Mouse (Mus musculus) spleen, adult 12 weeks (tissue): ENCODE data around the gene Pmfbp1.

Experiments
- DNase-seq: peaks from one replicate; pipeline ENCODE4 v3.0.0; 2022; ENCODE audit warnings: low spot score

Pmfbp1 gene

DNA sequence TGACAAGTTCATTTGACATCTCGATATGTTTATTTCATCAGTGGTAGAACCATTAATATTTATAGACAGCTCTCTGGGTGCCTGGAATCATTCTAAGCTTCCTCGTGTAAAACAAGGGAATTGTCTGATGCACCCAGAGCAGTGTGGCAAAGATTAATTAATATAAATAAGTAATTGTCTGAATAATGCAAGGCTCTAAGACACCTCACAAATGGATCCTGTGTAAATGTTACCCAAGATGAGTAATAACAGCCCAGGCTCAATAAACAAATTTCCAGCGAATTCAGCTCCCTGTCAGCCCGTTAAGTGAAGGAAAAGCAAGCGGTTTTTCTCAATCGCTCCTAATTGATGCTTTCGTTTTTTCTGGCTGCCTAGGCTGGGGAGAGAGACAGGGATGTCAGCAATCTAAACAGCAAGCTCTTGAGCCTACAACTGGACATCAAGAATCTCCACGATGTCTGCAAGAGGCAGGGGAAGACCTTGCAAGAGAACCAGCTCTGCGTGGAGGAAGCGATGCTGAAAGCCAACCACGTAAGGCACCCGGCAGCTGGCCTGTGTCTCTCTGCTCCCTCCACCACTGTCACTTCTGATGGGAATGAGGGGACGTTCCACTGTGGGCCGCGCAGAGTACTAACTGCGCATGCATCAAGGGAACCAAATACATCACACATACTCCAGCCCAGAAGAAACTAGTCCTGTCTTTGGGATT is 5.3 kb downstream of the Pmfbp1 start:
- no peak for DNase-seq

DNA sequence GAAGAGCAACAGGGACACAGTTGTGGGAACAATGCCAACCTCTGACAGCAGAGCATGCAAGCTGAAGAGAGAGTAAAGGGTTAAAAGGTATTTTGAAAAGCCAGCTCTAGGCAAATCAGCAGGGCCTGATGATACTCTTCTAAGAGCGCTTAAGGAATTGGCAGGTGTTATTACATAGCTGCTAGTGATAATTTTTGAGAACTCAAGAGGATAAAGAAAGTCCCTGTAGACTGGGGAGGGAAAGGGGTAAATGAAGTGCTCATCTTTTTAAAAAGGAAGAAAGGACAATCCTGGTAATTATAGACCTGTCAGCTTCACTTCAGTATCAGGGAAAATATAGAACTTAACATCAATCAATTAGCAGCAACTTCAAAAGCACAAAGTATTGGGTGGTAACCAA is 9.7 kb downstream of the Pmfbp1 start:
- DNase-seq, result no peak

DNA sequence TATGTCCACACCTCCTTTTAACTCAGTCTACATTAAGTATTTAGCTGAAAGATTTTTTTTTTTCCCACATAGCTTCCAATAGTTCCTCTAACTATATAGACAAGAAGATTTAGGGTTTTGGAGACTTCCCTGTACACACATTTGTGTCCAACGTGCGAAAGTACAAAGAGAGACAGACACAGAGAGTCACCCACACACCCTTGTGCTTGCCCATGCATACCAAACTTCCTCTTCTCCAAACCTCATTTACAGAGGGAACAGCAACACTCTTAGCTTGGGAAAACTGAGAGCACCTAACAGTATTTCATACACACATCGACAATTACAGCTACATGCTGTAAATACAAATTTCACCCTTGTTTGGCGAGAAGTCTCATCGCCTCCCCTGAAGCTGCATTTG is 11.7 kb downstream of the Pmfbp1 start:
- no peak for DNase-seq

DNA sequence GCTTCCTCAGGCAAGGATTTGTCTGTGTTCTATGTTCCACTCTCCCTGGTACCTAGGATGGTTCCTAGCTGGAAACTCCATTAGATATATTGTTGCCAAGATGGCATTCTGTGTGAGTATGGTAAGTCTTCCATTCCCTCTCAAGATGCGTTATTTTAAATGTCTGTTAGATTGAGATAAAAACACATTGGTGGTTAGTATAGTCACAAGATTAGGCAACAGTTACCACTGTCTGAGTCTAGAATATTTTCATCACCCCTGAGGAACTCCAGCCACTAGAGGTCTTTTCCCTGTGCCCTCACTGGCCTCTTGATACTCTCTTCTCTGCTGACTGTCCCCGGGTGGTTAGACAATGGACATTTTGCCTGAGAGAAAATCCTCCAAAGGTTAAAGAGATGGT is 30.2 kb downstream of the Pmfbp1 start:
- DNase-seq, result no peak

DNA sequence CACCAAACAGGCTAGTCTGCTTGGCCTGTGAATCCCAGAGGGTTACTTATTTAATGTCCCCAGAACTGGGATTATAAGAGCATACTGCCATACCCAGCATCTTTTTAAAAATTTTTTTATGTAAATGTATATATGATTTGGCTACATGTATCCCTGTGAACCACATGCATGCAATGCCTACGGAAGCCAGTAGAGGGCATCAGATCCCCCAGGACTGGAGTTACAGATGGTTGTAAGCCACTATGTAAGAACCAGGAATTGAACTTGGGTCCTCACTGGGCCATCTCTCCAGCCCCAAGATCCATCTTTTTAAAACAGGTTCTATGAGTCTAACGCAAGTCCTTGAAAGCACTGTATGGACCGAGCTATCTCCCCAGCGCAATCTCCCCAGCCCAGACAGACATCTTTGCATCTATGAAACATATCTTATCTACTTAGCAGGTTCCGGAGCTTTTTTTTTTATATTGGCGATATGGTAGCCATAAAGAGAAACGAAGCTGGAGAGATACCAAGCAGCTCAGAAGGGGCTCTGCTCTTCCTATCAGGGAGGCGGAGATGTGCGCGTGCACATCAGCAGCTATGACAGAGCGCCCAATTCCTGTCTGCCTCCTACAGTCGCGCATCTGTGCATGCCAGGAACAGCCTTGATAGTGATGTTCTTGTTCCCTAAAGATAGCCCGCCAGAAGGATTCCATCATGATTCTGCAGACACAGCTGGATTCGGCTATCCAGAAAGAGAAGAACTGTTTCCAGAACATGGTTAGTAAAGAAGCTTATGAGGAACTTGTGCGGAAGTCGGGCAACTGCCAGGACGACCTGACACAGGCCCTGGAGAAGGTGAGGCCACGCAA is 41.5 kb downstream of the Pmfbp1 start:
- peak; percentile 22 for DNase-seq

DNA sequence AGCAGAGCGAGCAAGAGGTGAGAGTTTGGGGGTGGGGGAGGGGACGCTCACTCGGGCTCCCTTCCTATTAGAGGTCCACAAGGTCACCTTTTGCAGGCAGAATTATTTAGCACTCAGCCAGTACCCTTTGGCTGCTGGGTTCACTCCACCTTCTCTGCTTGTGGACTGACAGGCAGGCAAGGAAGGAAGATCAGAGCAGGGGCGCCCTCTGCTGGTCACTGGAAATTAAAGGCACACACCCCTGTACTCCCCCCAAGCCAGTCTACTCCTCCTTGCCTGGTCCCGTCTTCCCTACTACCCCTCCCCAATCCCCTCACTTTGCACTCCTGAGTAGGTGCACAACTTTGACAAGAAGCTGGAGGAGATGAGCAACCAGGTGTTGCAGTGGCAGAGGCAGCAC is 42.9 kb downstream of the Pmfbp1 start:
- peak; percentile 49 for DNase-seq

DNA sequence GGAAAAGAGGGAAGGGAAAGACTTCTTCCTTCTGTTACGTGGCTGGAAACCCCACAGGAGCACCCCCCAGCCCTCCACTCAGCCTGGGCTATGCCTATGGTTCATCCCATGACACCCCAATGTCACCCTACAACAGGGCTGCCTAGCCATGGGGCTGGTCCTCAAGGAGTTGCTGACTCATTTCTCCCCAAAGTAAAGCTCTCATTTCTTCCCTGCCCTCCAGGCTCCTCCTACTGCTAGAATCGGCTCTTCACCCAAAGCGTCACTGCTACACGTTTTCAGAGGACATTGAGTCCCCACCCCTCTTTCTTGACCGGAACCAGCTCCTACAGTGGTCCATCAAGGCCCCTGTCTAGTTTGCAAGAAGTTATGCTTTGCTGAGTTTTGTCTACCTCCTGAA is 48.3 kb downstream of the Pmfbp1 start:
- no peak for DNase-seq

DNA sequence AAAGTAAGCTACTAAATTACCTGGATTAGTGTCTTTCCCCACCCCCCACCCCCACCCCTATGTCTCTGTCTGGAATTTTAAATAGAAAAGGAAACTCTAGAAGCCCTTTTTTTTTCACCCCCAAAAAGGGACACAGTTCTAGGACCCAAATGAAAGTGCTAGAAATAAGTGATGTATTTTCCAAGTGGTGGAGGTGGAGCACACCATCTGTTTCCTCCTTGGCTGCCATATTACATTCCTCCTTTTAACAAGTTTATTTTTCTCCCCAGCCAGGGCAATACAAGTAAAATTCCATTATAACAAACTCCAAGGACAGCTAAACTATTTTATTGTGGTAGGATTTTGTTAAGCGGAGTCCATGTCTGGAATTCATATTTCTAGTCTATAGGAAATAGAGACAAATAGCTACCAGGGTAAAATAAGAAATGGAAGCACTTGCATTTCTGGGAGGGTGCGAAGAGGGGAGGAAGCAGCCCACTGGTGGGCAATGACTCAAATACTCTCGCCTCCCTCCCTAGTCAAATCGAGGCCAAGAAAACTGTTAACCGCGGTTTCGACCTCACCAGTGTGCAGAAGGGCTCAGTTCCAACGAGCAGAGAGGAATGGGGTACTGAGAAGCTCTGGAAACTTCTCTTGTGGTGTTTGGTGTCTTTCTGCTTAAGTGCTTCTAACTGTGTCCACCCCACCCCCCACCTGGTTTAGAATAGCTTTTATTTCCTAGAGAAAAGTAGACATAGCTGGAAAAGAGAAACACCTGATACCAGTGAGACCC is 49.1 kb downstream of the Pmfbp1 start:
- DNase-seq, result no peak

DNA sequence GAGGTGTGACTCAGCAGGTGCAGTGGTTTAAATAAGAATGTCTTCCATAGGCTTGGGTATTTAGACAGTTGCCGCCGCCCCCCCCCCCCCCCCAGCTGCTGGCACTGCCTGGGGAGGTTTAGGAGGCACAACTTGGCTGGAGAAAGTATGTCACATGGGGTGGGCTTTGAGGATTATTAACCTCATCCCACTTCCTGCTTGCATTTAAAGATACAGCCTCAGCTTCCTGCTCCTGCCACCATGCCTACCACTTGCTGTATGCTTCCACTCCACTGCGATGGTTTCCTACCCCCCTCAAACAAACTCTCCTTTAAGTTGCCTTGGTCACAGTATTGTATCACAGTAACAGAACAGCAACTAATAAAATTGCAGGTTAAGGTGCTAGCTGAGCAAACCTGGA is 50.2 kb downstream of the Pmfbp1 start:
- no peak for DNase-seq

DNA sequence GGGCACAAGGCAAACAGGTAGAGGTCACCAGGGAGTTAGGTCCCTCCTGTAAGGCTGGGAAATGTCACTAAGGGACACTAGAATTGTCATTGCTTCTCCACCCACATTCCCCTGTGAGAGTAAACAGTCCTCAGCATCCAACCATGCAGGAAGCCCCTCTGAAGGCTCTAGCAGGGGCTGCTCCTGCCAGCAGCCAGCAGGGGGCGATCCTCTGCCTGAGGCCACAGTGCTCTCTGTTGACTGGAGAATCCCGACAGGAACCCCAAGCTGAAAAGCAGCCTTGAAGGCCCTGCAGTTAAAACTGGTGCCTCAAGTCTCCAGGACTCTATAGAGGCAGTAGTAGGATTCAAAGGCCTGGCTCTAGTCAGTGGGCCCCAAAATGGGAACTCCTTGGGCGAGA is 57.8 kb downstream of the Pmfbp1 start:
- no peak for DNase-seq

DNA sequence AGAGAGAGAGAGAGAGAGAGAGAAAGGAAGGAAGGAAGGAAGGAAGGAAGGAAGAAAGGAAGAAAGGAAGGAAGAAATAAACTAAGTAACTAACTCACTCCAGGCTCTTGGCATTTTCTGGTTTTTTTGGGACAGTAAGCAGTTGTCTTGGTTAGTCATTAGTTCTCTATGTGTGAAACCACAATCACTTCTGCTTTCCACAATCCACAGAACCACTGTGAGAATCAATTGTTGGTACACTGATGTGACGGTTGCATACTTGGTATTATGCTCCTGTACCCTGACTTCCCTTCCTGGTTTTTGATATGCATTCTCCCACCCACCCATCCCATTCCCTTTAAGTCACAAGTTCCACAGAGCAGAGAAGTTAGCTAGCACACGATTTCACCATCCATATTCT is 70.1 kb downstream of the Pmfbp1 start:
- no peak for DNase-seq

DNA sequence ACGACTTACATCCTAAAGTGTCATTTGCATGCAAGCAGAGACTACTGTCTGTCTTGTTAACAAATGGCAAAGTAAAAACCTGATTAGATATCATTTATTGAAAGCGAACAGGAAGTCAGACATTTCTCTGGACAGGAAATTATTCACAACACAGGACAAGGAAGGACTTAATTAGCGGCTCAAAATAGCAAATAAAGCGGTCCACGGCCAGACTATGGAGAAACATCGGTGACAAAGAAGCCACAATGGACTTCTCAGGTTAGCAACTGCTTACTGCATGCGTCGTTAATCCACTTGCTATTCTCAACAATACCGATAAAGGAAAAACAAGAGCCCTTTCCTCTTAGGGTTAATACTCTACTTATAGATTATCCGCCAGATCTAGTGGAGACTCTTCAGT is 70.9 kb downstream of the Pmfbp1 start:
- DNase-seq, result no peak

DNA sequence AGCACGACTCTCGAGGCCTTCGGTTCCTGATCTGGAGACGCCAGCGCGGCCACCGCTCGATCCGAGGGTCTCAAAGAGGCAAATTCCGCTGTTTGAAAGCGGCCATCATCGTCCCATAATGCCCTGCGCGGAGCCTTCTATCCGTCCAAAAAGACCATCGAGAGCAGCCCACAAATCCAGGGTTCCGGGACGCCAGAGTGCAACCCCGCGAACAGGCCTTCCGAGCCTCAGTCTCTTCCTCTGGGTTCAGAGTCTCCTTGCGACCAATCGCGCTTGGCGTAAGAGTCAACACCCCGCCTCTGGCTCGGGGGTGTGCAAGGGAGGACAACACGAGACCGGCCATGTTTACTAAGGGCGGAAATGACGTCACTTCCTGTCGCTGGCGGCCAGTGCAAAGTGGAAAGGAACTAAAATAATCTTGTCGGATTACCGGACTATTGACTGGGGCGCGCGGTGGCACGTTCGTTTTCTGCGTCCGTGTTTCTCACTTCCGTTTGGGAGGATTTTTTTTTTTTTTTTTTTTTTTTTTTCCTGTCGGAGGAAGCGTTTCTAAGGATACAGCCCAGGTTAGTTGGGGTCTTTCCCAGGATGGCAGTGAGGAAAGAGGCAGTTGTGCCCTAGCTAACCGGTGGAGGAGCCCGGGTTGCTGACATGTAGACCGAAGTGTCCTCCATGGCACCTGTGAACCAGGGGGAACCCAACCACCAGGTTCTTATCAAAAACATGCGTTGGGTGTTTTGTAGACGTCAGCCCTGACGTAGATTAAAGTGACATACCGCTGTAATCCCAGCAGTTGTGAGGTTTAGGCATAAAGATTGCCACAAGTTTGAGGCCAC is 71.9 kb downstream of the Pmfbp1 start, which contains the start of the genes Dhx38 and Txnl4b:
TSS of gene Dhx38 (minus strand) at position 364 of the 836 bp plus-strand sequence.
TSS of gene Txnl4b (plus strand) at position 395 of the 836 bp plus-strand sequence.
- DNase-seq, result peak; percentile 95

DNA sequence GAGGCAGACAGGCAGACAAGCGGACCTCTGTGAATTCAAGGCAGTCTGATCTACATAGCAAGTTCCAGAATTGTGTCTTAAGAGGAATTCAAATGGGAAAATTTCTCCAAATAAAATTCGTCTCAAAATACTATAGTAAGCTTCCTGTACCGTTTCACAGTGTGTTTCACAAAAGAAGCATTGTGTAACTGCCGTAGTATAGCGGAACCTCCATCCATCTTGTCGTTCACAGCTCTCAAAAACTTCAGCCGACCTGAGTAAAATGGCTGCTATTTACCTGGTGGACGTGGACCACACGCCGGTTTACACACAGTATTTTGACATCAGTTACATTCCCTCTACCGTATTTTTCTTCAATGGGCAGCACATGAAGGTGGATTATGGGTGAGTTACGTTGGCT is 77.3 kb downstream of the Pmfbp1 start:
- DNase-seq, result no peak

DNA sequence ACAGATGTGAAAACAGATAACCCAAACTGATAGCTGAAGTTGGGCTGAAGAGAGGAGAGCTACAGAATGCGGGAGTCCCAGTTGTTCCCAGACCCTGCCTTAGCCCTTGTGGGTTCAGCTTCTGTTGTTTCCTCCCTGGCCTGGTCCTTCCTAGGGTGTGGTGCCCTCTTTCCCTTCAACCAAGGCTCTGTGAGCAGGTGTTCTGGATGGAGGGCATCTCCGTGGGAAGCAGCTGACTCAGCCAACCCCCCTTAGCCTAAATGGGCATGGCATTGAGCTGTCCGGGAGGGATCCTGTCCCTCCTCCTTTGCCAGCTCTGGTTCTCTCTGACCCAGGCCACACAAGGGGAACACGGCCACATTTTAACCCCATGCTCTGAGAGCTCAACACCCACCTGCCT is 82.5 kb downstream of the Pmfbp1 start:
- DNase-seq, result no peak

DNA sequence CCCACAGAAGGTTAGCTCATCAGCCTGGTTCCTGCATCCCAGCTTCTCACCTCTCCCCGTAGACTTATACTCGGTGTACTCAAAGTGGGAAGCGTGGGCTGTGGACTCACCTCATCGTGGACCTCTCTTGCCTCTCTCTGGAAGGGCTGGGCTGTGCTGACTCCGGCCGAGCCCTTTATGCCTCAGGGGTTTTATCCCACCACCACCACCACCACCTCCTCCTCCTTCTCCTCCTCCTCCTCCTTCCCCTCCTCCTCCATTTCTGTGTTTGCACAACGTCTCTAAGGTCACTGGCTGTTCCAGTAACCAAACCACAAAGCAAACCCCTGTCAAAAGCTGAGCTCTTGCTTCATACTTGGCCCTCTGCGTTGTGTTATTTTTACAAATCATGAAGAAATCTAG is 85.1 kb downstream of the Pmfbp1 start, which contains the start of gene Hp:
TSS of gene Hp (minus strand) at position 273 of the 402 bp plus-strand sequence.
- no peak for DNase-seq

DNA sequence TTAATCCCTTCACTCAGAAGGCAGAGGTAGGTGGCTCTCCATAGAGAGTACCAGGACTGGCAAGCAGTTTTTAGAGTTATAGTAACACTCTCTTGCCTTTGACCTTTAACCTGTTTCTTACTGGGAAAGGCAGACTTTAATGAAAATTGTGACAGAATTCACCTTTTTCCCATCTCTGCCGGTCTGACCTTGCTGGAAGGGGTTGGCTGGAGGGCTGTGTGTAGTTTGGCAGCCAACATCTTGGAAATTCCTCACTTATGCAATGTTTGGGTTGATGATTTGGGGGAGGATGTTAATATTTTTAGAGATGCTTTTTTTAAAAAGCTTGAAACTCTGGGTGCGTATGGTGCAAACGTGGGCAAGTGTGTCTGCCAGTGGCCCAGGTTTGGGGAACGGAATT is 90.5 kb downstream of the Pmfbp1 start:
- no peak for DNase-seq

DNA sequence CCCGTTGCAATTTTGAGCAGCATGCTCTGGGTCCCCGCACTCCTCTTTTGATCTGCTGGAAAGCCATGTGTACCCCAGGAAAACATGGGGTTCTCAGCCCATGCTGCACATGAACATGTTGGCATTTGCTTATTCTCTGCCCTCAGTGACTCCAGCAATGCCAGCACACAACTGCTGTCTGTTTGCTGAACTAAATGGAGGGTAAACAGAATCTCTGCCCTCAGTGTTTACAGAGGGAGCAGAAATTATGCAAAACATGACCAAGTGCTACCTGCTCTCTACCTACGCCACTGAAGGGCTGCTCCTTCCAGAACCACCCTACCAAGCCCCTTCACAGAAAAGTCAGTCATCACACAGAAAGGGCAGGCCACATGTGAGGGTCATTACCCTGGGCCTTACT is 91.0 kb downstream of the Pmfbp1 start:
- no peak for DNase-seq

DNA sequence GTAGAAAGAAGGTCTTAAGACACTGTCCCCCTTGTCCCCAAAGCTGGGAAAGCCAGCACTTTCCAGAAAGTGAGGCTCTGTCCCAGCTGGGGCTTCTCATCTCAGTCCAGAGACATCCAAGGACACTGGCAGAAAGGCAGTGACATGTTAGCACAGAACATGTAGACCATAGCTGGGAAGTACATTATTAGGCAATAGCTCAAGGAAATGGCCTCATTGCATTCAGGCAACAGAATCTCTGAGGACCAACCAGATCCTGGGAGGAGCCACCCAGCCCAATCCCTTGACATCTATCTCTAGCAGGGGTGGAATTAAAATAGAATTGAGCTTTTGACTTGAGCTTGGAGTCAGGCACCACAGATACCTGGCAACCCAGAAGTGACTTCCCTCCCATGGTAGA is 91.8 kb downstream of the Pmfbp1 start:
- DNase-seq, result no peak

DNA sequence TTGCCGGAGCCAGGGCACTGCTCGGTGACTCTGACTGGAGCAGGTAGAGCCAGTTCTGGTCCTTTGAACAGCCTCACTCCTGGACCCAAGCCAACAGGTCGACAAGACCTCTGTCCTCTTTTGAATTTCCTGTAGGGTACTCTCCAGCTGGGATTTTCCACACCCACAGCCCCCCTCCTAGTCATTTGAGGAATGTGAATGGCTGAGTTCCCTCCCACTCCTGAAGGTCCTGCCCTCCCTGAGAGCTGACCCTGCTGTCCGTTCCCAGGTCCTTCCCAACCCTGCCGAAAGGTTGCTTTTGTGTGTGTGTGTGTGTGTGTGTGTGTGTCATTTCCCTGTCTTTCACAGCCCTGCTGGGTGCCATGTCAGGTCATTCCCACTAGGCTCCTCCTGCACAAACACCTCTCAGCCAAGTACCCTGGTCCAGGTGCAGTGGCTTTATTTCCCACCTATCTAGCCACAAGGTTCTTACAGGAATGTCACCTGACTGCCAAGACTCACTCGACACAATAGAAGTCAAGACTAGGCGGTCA is 93.2 kb downstream of the Pmfbp1 start:
- DNase-seq, result no peak

DNA sequence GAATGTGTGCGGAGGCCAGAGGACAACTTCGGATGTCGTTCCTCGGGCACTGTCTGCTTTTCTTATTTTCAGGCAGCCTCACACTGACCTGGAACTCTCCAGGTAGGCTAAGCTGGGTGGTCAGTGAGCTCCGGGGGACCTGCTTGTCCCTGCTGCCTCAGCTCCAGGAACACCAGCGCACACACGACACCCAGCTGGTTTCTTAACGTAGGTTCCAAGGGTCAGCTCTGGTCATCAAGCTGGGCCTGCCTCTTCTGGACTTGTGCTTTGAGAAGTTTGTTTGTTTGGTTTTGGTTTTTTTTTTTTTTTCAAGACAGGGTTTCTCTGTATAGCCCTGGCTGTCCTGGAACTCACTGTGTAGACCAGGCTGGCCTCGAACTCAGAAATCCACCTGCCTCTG is 97.1 kb downstream of the Pmfbp1 start:
- DNase-seq, result no peak
